Mouse (Mus musculus) right cerebral cortex, postnatal 4 days (tissue): ENCODE measurements at regions not wholly inside any gene's neighbourhood (a gene's known extent, or its start where the extent isn't known, plus 50 kb on each side); places are given as distances from the start of the nearest gene placed in this dataset.
A peak's percentile ranks its signal among the peaks of the same experiment; 100 is the strongest.

Experiments used
- DNase-seq: peaks from one replicate; pipeline ENCODE4 v3.0.0-alpha.2; 2022

GRCm38 (mm10) chr10:84048706-84049105 is 326.0 kb downstream of the 1500009L16Rik start:
- no peak for DNase-seq

- no peak for DNase-seq
These were observed 330.0 kb downstream of the 1500009L16Rik start for GRCm38 (mm10) chr10:84052696-84053095.

DNA sequence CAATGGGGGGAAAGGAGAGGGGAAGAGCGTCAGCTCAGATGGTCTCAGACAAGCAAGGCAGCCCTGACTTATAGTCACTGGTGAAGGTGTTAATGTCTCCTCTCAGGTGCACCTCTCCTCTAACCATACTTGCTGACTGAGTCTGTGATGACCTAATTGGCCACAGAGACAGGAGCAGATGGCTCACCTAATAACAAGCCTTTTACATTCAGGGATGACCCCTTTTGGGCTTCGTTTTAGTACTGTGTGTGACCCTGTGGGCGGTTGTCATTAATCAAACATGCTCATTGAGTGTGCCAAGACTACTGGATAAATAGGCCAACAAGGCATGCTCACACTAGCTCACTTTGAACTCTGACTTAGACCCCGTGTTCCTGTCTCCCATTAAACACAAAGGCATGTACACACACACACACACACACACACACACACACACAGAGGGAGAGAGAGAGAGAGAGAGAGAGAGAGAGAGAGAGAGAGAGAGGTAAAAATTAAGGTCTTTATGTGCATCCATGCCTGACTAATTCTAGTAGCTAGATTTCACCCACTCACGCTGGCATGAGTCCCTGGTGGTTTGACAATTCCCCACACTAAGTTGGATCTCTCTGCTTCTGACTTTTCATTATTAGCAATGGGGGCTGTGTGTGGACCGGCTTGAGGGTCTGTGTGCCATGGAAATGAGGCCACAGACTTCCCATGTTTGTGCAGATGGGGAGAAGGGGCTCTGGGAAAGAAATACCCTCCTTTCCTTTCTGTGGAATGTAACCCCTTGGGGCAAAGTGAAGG is 332.1 kb downstream of the 1500009L16Rik start:
- no peak for DNase-seq

- DNase-seq: no peak
These were observed 332.9 kb downstream of the 1500009L16Rik start for GRCm38 (mm10) chr10:84055402-84056167.

- no peak for DNase-seq
These were observed 333.9 kb downstream of the 1500009L16Rik start for GRCm38 (mm10) chr10:84056323-84057169.

DNA sequence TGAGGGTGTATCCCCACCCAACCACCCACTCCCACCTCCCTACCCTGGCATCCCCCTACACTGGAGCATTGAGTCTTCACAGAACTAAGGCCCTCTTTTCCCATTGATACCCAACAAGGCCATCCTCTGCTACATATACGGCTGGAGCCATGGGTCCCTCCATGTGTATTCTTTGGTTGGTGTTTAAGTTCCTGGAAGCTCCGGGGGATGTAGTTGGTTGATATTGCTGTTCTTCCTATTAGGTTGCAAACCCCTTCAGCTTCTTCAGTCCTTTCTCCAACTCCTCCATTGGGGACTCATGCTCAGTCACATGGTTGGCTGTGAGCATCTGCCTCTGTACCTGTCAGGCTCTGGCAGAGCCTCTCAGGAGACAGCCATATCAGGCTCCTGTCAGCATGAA is 335.6 kb downstream of the 1500009L16Rik start:
- DNase-seq: no peak

DNA sequence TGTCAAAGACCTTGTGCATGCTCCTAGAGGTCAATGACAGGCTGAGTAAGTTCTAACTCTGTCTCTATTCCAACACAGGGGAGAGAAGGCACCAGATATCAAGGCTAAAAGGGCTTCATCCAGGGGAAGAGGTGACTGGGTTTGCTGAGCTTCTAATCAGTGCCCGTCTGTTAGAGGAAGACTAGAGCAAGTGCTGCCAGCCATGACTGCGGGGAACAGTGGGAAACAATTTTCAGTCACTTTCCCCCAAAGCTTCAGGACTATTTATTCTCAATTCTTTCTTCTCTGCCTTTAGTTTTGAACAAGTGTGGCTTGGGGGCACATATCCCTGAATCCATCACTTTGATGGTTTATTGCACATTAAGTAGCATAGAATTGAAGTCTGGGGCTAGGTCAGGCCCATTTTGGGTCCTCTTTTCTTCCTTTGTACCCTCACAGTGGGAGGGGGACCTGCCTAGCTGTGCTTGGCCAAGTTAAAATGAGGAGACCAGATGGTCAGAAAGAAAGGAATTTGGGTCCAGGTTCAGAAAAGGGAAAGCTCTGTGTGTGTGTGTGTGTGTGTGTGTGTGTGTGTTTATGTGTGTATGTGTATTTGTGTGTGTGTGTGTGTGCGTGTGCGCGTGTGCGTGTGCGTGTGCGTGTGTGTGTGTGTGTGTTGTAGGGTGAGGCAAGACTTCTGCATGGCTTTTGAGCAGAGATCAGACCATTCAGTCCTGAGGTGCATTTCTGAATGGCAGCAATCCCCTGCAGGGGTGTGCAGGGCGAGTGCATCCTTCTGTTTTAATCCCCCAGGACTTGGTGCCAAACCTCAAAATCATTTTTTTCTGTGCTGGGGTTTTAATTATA is 337.2 kb downstream of the 1500009L16Rik start:
- DNase-seq: no peak

DNA sequence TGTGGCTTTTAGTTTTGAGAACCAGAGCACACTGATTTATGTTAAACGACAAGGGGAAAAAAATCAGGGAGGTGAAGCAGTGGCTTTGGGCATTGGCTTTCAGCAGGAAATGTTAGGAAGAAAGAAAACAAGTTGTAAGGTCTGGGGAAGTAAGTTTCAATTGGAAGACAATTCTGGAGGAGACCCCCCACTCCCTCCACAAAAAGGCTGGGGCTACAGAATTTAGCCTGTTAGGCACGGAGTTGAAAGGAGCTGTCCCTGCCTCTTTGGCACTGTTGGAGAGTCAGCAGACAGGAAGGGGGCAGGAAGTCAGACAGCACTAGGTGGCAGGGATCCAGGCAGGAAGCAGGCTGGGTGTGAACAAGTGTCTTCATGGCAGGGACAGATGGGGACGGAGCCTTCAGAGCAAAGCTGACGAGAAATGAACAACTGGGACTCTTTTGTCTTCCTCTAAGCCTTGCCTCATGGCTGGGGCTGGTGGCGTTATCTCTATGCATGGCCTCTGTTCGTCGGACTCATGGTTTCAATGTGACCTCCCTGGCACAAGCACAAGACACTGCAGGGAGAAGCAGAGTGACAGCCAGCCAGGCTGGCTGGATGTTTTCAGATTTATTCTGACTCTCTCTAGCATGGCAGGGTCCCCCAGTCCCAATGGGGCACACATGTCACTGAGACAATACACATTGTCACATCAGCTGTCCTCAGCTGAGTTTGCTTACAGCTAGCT is 338.0 kb downstream of the 1500009L16Rik start:
- DNase-seq: peak; percentile 50

DNA sequence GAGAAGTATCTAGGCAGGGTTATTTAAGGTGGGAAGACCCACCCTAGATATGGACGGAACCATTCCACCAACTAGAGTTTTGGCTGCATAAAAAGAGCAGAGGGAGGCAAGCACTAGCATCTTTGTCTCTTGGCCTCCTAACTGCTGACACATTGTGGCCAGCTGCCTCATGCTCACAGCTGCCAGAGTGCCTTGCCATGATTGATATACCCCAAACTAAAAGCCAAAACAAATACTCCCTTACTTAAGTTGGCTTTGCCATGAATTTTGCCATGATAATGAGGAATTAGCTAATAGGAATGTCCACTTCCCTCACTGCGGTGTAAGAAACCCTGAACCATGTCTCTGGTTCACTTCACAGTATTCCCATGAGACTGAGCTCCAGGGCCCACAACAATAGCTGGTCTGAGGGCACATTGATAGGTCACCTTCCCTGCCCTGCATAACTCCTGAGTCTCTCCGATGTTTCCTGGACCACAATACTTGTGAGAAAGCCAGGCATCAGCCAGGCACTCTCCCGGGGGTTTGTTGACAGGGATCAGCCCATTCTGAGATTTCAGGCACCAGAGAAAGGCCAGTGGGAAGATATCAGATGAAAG is 344.5 kb downstream of the 1500009L16Rik start:
- DNase-seq: no peak

DNA sequence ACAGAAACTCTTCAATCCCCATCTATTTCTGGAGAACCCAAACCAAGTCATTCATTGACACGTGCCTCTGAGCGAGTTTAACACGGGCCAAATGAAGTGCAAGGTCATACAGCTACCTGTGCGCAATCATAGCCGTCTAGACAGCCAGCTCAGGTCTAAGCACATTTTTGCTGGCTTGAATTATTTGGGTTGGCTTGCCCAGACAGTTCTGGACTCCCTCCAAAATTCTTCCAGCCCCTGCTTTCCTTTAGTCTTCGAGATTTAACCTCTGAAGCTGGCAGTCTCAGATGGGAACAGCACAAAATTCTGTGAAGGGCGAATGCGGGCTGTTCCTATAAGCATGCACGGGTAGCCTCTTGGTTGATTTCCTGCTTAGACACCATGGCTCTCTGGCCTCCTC is 347.1 kb downstream of the 1500009L16Rik start:
- DNase-seq: no peak

GRCm38 (mm10) chr10:84072866-84073483 is 350.3 kb downstream of the 1500009L16Rik start:
- no peak for DNase-seq

DNA sequence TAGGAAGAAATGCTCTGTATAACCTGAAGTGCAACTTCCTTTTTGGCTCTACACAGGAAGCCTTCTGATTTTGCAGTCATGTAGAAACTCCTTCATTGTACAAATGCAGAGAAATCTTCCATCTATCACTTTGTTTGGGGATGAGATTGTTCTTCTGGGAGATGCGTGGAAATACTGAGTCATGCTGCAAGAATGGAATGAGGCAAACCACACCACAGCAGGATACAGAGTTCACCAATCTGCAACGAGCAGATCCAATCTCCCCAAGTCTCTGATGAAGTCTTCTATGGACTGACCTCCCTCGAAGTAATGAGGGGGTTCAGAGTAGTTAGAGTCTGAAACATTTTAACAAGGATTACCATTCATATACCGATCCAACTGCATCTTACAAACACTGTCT is 352.9 kb downstream of the 1500009L16Rik start:
- DNase-seq: no peak

DNA sequence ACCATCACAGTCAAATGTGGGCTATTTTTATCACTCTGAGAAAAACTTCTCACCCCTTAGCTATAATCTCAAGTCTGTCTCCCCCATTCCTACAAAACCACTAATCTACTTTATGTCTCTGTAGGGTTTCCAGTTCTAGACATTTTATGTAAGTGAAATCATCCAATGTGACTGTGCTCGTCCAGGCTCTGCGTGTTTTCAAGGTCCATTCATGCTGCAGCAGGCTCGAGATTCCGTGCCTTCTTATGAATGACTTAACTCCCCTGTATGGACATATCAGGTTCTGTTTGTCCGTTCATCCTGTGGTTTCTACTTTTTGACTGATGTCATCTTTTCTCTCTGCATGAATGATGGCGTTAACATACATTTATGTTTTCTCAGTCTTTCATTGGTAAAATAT is 357.6 kb downstream of the 1500009L16Rik start:
- DNase-seq: no peak

GRCm38 (mm10) chr10:84081673-84082072 is 358.7 kb downstream of the Nuak1 start:
- no peak for DNase-seq

GRCm38 (mm10) chr10:84087528-84087927 is 352.9 kb downstream of the Nuak1 start:
- DNase-seq: no peak

DNA sequence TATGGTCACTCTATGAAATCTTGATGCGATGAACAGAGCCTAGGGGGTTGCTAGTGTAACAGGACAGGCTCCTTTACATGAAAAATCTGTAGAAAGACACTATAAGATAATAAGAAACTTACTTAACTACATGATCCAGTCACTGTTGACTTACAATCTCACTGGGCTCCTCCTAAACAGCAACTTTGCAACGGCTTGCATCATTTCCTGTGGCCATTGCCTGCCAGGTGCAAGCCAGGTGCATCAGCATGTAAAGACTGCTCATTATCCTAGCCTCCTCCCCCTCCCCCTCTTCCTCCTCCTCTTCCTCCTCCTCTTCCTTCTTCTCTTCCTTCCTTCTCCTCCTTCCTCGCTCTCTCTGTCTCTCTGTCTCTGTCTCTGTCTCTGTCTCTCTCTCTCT is 352.5 kb downstream of the Nuak1 start:
- DNase-seq: no peak

- DNase-seq: no peak
These were observed 351.3 kb downstream of the Nuak1 start for GRCm38 (mm10) chr10:84088799-84089778.

DNA sequence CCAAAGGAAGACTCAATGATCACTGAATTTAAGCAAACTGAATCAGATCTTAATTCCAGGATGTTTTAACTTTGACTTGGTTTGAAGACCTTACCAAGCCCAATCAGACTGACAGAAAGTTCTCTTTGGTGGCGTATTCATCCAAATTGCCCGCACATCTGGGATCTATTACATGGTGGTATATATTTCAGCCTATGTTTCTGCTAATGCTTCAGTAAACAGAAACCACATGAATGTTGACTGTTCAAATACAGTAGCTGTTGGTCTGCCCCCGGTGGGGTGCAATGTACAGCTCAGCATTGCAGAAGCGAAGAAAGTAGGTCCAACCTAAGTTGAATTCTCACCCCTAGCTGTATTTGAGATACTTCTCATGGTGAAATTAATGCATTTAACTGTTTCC is 346.5 kb downstream of the Nuak1 start:
- DNase-seq: no peak

GRCm38 (mm10) chr10:84097196-84097595 is 343.2 kb downstream of the Nuak1 start:
- DNase-seq: no peak
